Mouse (Mus musculus): ENCODE measurements at regions not wholly inside any gene's neighbourhood (a gene's known extent, or its start where the extent isn't known, plus 50 kb on each side); places are given as distances from the start of the nearest gene placed in this dataset. TPM values are rescaled to one million over a fixed set of nuclear protein-coding genes. Genes with fewer than 3 reads are reported as not detected.

GRCm38 (mm10) chr11:21033823-21034401, 57.2 kb upstream of the Peli1 start:
- DNase-seq (ENCODE audit: low spot score) = peak; percentile 37

GRCm38 (mm10) chr11:21036161-21036916, 54.8 kb upstream of the Peli1 start:
- no peak for DNase-seq (ENCODE audit: low spot score)

GRCm38 (mm10) chr11:21037267-21037906, 53.7 kb upstream of the Peli1 start:
- DNase-seq (ENCODE audit: low spot score) = no peak

- DNase-seq (ENCODE audit: low spot score) = no peak
Measured at GRCm38 (mm10) chr11:21041201-21041600, 49.9 kb upstream of the Peli1 start.

Small RNA genes lying in the stretch of these regions (microRNA-seq; reads per million reads assigned to microRNA genes)
- not detected for gene Gm23681 (ENCODE audit: borderline number of aligned reads)

Measured in thymus, postnatal 0 days (tissue).